Mouse (Mus musculus): Measurements from ENCODE around the gene Dmrta2.

Dmrta2 gene

GRCm38 (mm10) chr4:109979461-109980320 lies 1.8 kb downstream of the Dmrta2 start:
- DNase-seq (ENCODE audit: low spot score): no peak

GRCm38 (mm10) chr4:109980321-109981082 lies 2.6 kb downstream of the Dmrta2 start:
- DNase-seq (ENCODE audit: low spot score): no peak

DNA sequence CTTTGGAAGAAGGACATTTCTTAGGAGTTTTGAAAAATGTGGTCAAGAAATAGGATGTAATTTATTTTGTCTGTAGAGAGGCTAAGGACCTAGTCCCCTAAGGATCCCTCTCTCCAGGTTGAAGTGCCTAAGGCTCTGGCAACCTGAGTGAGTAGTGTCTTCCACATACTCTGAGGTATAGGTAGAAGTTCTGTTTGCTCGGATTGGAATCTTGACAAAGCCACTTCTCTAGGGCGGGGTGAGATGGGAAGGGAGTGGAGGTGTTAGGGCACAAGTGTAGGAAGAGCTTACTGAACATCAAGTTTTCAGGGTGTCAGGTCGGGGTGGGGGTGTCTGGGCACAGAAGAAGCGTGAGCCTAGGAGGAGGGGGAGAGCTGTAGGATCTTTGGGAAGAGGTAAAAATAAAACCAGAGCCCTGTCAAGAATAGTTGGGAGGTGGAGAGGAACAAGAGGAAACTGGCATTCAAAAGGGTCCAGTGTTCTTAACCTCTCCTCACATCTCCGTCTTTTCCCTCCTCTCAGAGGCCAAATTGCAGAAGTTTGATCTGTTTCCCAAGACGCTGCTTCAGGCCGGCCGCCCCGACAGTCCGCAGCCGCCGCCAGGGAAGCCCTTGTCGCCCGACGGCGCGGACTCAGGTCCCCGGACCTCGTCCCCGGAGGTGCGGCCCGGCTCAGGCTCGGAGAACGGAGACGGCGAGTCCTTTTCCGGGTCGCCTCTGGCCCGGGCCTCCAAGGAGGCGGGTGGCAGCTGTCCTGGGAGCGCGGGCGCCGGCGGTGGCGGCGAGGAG lies 3.4 kb downstream of the Dmrta2 start:
- no peak for DNase-seq (ENCODE audit: low spot score)

DNA sequence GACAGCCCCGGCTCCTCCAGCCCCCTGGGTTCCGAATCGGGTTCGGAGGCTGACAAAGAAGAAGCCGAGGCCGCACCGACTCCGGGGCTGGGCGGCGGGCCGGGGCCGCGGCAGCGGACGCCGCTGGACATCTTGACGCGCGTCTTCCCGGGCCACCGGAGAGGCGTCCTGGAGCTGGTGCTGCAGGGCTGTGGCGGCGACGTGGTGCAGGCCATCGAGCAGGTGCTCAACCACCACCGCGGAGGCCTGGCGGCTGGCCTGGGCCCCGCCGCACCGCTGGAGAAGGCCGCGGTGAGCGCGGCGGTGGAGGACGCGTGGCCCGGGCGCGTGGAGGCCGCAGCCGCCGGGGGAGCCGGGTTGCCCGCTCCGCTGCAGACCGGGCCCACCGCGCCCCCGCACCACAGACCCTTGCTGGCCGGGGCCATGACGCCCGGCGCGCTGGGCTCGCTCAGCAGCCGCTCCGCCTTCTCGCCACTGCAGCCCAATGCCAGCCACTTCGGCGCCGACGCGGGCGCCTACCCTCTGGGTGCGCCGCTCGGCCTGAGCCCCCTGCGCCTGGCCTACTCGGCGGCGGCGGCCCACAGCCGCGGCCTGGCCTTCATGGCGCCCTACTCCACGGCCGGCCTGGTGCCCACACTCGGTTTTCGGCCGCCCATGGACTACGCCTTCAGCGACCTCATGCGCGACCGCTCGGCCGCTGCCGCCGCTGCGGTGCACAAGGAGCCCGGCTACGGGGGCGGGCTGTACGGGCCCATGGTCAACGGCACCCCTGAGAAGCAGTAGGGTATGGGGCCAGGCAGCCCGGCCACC lies 4.2 kb downstream of the Dmrta2 start:
- no peak for DNase-seq (ENCODE audit: low spot score)

DNA sequence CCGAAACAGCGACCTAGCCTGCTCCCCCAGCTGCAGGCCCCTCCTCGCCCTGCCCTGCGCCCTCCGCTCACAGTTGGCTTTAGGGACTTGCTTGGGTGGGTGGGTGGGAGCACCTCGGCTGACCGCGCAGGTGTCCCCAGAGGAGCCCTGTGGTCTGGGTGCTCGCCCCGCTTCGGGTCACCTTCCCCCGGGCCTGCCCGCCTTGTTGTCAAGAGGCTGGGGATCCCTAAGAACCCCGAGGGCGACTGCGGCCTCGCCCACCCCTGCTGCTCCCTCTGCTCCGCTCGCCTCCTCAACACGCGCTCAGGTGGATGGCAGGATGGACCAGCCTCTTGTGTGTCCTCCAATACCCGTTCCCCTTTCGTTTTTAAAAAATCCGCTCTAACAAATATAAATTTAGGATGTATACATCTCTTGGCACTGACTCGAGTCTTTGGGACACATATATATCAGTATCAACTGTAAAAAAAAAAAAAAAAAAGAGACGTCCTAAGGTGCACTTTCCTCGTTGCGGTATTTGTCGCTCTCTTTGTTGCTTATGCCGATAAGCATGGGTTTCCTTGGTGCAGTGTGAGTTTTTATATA lies 4.9 kb downstream of the Dmrta2 start:
- DNase-seq (ENCODE audit: low spot score): no peak

GRCm38 (mm10) chr4:109983281-109984001 lies 5.6 kb downstream of the Dmrta2 start:
- no peak for DNase-seq (ENCODE audit: low spot score)

GRCm38 (mm10) chr4:109984011-109984411 lies 6.2 kb downstream of the Dmrta2 start:
- no peak for DNase-seq (ENCODE audit: low spot score)

DNA sequence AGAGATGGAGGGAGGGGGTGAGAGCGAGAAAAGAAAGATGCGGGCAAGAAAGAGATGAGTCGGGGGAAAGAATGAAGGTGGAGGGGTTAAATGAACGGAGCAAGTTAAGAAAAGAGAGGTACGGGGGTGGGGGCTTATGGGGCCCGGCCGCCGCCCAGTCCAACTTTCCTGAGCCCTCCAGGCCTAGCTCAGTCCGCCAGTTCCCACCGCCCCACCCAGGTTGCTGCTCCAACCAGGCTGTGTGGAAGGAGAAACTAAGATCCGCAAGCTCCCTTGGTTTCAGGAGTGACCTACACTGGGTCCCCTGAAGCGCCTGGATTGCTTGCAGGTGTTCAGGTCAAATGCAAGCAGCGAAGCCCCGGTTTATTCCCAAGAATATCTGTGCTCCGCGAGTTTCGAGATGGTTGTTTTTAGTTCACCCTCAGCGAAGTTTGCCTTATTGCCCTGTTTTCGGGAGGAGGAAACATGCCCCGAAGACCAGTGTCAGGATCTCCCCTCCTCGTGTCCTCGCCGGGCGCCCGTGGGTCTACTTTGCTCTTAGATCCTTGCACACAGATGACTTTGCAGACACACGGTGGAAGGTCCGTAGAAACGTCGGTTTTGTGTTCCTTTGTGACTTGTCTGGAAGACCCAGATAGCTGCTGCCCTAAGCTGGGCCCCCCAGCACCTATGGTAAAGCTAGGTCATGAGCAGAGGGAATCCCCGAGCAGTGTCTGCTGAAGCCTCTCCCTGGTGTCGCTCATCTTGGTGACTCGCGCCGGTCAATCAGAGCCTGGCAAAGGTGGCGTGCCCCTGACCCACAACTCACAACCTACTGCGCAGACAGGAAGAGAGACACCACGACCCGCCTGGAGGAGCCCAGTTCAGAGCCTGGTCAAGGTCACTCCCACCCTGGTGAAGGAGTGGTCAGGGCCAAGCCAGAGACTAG lies 6.9 kb downstream of the Dmrta2 start:
- no peak for DNase-seq (ENCODE audit: low spot score)

DNA sequence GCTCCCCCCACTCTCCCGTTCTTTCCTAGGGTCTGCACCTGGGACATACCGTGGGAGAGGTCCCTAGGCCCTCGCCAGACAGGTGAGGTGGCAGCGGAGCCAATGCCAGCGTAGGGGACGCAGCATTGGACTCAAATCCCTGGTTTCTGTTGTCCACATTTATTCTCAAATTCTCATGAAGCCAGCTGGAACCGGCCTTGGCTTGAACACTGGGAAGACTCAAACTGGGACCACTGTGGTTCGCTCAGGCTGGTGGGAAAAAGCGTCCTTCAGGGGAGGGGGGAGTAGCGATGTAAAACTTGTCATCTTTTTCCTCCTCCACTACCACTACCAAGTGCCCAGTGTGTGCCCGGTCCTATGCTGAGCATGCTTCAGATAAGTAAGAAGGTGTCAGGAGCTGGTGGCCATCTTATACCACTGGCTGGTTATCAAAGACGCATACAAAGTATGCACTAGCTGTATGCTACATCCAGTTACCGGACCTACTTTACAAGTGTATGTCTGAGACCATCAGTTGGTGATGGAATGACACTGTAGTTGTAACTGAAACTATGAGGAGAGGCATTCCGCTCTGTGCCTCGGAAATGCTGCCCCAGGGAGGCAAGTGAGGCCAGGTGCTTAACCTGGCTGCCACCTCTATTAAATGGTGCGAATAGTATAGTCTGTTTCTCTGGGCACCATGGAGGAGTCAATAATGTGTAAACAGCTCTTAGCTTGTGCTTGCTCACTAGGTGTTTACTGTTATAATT lies 7.7 kb downstream of the Dmrta2 start:
- DNase-seq (ENCODE audit: low spot score): no peak

GRCm38 (mm10) chr4:109986301-109986700 lies 8.4 kb downstream of the Dmrta2 start:
- DNase-seq (ENCODE audit: low spot score): no peak

DNA sequence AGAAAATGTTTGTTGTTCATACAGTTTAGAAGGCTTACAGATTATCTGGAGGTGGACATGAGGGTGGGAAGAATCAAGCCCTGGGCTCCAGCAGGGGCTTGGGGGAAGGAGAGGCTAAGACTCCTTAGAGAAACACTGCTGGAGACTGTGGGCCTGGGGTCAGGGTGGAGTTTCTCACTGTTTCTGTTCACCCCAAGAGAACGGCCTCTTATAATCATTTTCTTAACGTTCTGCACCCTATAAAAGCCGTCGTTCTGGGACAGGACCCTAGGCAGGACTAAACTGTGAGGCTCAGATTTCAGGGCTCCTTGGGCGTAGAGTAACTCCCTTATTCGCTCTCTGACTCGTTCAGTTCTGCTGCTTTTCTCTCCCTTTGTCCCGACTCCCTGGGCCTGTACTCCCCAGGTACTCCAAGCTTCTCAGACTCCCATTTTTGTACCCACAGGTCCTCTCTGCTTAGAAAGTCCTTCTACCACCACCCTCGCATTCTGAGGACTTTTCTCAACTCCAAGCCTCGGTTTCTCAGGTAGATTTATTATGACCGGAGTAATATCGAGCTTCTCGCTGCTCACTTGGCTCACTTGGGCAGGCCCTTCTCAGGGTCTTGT lies 9.0 kb downstream of the Dmrta2 start:
- no peak for DNase-seq (ENCODE audit: low spot score)

- DNase-seq (ENCODE audit: low spot score): no peak
Measured at GRCm38 (mm10) chr4:109987560-109988362, 9.9 kb downstream of the Dmrta2 start.

- no peak for DNase-seq (ENCODE audit: low spot score)
Measured at GRCm38 (mm10) chr4:109988411-109988810, 10.6 kb downstream of the Dmrta2 start.

GRCm38 (mm10) chr4:109989213-109989612 lies 11.4 kb downstream of the Dmrta2 start:
- DNase-seq (ENCODE audit: low spot score): no peak

- DNase-seq (ENCODE audit: low spot score): no peak
Measured at GRCm38 (mm10) chr4:110006044-110006443, 28.2 kb downstream of the Dmrta2 start.

GRCm38 (mm10) chr4:110019145-110019544 lies 41.3 kb downstream of the Dmrta2 start:
- no peak for DNase-seq (ENCODE audit: low spot score)

GRCm38 (mm10) chr4:110020255-110020654 lies 42.4 kb downstream of the Dmrta2 start:
- DNase-seq (ENCODE audit: low spot score): peak; percentile 77
